Mouse (Mus musculus) forebrain, embryonic 11.5 days (tissue): ENCODE data around the gene Pmm2. TPM values are rescaled to one million over a fixed set of nuclear protein-coding genes. Genes with fewer than 3 reads are reported as not detected.
A peak's percentile ranks its signal among the peaks of the same experiment; 100 is the strongest.

Experiments
- ATAC-seq: fragments of 200-750 bp; cut with Nextera tagmentation; replicated peaks from 2 replicates; pipeline ENCODE4 v1.8.0; 2017; ENCODE audit warnings: moderate TSS enrichment; ENCODE audit not compliant: low FRiP score
- DNase-seq: peaks from one replicate; pipeline ENCODE4 v3.0.0-alpha.2; 2017; ENCODE audit warnings: low spot score
- H3K27ac ChIP-seq: fragments of 300-500 bp; sonication (generic); 2 replicates; pipeline ENCODE4 v1.5.1; 2014; ENCODE audit warnings: low read depth, low read length
- H3K27me3 ChIP-seq: fragments of 300-500 bp; sonication (generic); 2 replicates; pipeline ENCODE4 v1.6.1; 2014; ENCODE audit warnings: mild to moderate bottlenecking, low read length, mixed read lengths; ENCODE audit not compliant: control insufficient read depth, insufficient read depth
- H3K36me3 ChIP-seq: fragments of 300-500 bp; sonication (generic); 2 replicates; pipeline ENCODE4 v1.6.1; 2014; ENCODE audit warnings: mild to moderate bottlenecking, low read length, moderate library complexity, mixed read lengths; ENCODE audit not compliant: control insufficient read depth, insufficient read depth
- H3K4me1 ChIP-seq: fragments of 300-500 bp; sonication (generic); replicated peaks from 2 replicates; pipeline ENCODE4 v1.6.1; 2014; ENCODE audit warnings: low read length, mixed read lengths; ENCODE audit not compliant: control insufficient read depth, insufficient read depth
- H3K4me2 ChIP-seq: fragments of 300-500 bp; sonication (generic); 2 replicates; pipeline ENCODE4 v1.6.1; 2014; ENCODE audit warnings: low read depth, mild to moderate bottlenecking, low read length, moderate library complexity, mixed read lengths; ENCODE audit not compliant: severe bottlenecking
- H3K4me3 ChIP-seq: fragments of 300-500 bp; sonication (generic); 2 replicates; pipeline ENCODE4 v1.5.1; 2014; ENCODE audit warnings: low read depth, low read length
- H3K9ac ChIP-seq: fragments of 300-500 bp; sonication (generic); 2 replicates; pipeline ENCODE4 v1.6.1; 2014; ENCODE audit warnings: low read length
- H3K9me3 ChIP-seq: fragments of 300-500 bp; sonication (generic); 2 replicates; pipeline ENCODE4 v1.6.1; 2016; ENCODE audit warnings: low read length, mixed read lengths; ENCODE audit not compliant: control insufficient read depth
- WGBS: fragments of 180-500 bp; shearing (Covaris S2); extraction: QIAGEN DNeasy Blood & Tissue Kit; methylation state at CpG from one replicate; pipeline ENCODE4 v1.1.7; 2014; 5-methylcytosine and 5-hydroxymethylcytosine counted together
- polyA plus RNA-seq: library from polyadenylated mRNA; unstranded; fragments of >200 nt; fragmentation: Nextera tagmentation; extraction: Ambion mirVana; gene quantifications from 2 replicates; pipeline ENCODE4 v1.2.1, GENCODE M21; 2014

The Pmm2 gene
- polyA plus RNA-seq, 1 experiment from 2014 or later, result 43.8 TPM

DNA sequence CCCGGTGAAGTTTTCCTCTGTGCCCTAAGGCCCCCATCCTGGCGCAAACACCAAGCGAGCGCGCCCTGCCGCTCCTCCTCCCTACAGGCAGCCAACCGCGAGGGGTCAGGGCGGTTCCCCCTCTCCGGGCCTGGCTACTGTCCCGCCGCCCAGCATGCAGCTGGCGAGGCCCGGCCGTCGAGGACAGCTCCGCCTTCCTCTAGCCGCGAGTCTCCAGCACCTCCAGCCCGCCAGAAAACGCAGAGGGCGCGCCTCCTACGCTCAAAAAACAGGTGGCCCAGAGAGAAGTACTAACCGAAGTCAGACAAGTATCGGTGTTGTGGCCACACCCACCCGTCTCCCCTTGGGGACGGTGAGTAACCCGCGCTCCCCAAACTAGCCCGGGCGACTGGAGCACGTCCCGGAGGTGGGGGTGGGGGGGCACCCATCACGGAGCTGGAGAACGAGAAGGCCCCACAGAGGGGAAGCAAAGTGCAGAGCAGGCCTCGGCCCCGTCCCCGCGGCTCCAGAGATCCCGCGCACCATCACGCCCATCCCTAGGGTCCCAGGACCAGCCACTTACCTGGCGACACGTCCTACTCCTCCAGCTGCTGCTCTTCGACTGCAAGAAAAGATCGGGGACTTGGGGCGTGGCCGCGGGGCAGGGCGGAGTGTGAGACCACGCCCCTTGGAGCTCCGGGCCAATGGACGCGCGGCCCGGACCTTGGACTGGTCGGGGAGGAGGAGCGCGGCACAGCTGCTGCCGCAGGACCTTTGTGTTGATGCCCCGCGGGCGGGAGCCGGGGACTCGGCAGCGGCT lies 34.3 kb downstream of the Pmm2 start, which contains the start of gene Carhsp1:
TSS of gene Carhsp1 (minus strand) at position 605 of the 799 bp plus-strand sequence.
- H3K9ac ChIP-seq, result peak within 1 kb of the TSS; percentile 76
- H3K27ac ChIP-seq, result peak within 1 kb of the TSS; percentile 19
- ATAC-seq (peak; percentile 94), DNase-seq (peak; percentile 98)
- H3K4me1 ChIP-seq, result peaks cover 11% of the 10 kb centered on the region
- peaks cover 5% of the 10 kb centered on the region; the same call in 1 of the 2 replicates for H3K27me3 ChIP-seq
- WGBS, result under 1% methylated on average over 67 of the region's 67 CpGs
- peak within 1 kb of the TSS; percentile 65 for H3K4me2 ChIP-seq
- peak within 1 kb of the TSS; percentile 65 for H3K4me3 ChIP-seq
- no peaks in the 10 kb centered on the region for H3K36me3 ChIP-seq
- no peaks in the 10 kb centered on the region for H3K9me3 ChIP-seq

DNA sequence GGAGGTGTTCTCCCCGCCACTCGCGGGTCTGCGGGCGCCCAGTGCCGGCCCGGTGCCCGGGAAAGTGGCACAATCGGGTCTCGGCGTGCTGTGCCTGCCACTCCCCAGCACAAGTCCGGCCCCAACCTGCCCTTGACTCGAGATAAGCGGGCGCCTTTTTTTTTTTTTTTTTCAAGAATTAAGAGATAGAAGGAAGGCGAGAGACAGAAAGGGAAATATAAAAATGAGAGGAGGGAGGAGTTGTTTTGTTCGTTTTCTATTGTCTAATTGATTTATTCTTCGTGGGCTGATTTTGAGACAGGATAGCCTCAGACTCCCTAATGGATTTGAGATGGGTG lies 34.8 kb downstream of the Pmm2 start:
- DNase-seq (no peak), ATAC-seq (no peak)
- H3K4me2 ChIP-seq, result peak overlapping the region; percentile 65
- no peaks in the 10 kb centered on the region for H3K36me3 ChIP-seq
- H3K9me3 ChIP-seq, result no peaks in the 10 kb centered on the region
- 4% methylated on average over 18 of the region's 18 CpGs for WGBS
- peak overlapping the region; percentile 65 for H3K4me3 ChIP-seq
- H3K9ac ChIP-seq, result peak overlapping the region; percentile 66
- H3K4me1 ChIP-seq, result peaks cover 11% of the 10 kb centered on the region
- H3K27ac ChIP-seq, result no peak overlapping the region
- H3K27me3 ChIP-seq, result peaks cover 5% of the 10 kb centered on the region; the same call in 1 of the 2 replicates

DNA sequence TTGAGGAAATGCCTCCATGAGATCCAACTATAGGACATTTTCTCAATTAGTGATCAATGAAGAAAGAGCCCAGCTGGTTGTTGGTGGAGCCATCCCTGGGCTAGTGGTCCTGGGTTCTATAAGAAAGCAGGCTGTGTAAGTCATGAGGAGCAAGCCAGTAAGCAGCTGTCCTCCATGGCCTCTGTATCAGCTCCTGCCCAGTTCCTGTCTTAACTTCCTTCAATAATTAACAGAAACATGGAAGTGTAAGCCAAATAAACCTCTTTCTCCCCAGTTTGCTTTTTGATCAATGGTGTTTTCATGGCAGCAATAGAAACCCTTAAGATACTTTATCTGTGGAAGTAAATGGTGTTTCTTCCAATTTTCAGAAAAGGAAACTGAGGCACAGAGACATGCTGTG lies 35.3 kb downstream of the Pmm2 start:
- Histone ChIP-seq H3K36me3 (no peaks in the 10 kb centered on the region), H3K9me3 (no peaks in the 10 kb centered on the region), H3K27me3 (peaks cover 5% of the 10 kb centered on the region; the same call in 1 of the 2 replicates), H3K9ac (no peak overlapping the region), H3K4me2 (no peak overlapping the region), H3K4me1 (peaks cover 11% of the 10 kb centered on the region), H3K27ac (no peak overlapping the region), H3K4me3 (no peak overlapping the region)
- DNase-seq, result no peak
- ATAC-seq, result no peak

DNA sequence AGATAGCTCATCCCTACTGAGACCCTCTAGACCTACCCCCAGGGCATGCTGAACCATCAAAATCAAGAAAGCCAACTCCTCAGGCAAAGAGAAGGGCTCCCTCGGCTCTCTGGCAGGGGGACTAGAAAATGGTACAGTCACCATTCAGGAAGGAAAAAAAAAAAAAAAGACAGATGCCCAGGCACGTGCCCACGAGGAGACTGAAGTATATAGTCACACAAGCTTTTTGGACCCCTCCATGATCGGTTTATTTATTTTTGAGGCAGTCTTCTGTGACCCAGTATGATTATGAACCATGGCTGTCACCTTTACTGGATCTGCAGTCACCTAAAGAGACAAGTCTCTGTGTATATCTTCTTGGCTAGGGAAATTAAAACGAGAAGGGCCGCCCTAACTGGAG lies 35.9 kb downstream of the Pmm2 start:
- no peaks in the 10 kb centered on the region for H3K9me3 ChIP-seq
- H3K27me3 ChIP-seq, result peaks cover 5% of the 10 kb centered on the region; the same call in 1 of the 2 replicates
- H3K4me1 ChIP-seq, result peaks cover 11% of the 10 kb centered on the region
- H3K4me3 ChIP-seq, result no peak overlapping the region
- no peak for DNase-seq
- H3K27ac ChIP-seq, result no peak overlapping the region
- H3K4me2 ChIP-seq, result no peak overlapping the region
- no peaks in the 10 kb centered on the region for H3K36me3 ChIP-seq
- H3K9ac ChIP-seq, result no peak overlapping the region
- no peak for ATAC-seq
- 67% methylated on average over 6 of the region's 6 CpGs for WGBS

DNA sequence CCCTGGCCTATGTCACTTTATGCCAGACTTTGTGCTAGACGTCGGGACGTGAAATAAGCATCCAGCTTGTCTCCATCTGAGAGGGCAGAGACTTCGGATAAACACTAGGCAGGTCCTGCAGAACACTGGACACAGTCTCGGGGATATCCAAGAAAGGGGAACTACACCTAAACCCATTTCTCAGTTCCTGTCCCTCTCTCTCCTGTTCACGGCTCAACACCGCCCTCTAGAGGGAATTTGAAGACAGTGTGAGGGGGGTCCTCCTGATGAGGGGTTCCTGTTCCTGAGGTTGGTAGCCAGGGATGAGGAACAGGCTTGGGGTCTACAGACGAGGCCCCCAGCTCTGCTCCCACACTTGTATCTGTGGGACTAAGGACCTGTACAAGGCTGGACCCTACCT lies 36.7 kb downstream of the Pmm2 start:
- ATAC-seq, result no peak
- Histone ChIP-seq H3K9me3 (no peaks in the 10 kb centered on the region), H3K36me3 (no peaks in the 10 kb centered on the region), H3K4me2 (no peak overlapping the region), H3K27ac (no peak overlapping the region), H3K27me3 (peaks cover 5% of the 10 kb centered on the region; the same call in 1 of the 2 replicates), H3K9ac (no peak overlapping the region), H3K4me3 (no peak overlapping the region), H3K4me1 (peaks cover 11% of the 10 kb centered on the region)
- peak; percentile 79 for DNase-seq
- WGBS, result 7% methylated on average over 8 of the region's 8 CpGs

DNA sequence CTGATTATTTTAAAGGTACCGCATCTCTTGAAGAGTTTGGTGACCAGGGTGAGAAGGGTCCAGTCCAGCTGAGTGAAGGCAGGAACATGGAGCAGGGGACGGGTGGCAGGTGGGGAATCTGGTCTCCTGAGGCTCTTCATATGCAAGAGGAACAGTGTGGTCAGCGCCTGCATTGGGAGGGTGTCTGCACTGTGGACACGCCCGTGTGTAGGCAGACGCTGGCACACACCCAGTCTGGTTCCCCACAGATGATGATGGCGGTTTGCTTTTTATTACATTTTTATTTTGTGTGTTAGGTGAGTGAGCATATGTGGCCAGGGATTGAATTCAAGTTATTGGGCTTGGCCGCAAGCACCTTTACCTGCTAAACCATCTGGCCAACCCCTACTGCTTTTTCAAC lies 38.1 kb downstream of the Pmm2 start:
- no peak overlapping the region for H3K27ac ChIP-seq
- H3K9me3 ChIP-seq, result no peaks in the 10 kb centered on the region
- WGBS, result 84% methylated on average over 8 of the region's 8 CpGs
- no peak overlapping the region for H3K4me3 ChIP-seq
- peaks cover 1% of the 10 kb centered on the region for H3K4me1 ChIP-seq
- ATAC-seq (no peak), DNase-seq (no peak)
- no peak overlapping the region for H3K9ac ChIP-seq
- no peak overlapping the region for H3K4me2 ChIP-seq
- peaks cover 5% of the 10 kb centered on the region; the same call in 1 of the 2 replicates for H3K27me3 ChIP-seq
- H3K36me3 ChIP-seq, result no peaks in the 10 kb centered on the region

DNA sequence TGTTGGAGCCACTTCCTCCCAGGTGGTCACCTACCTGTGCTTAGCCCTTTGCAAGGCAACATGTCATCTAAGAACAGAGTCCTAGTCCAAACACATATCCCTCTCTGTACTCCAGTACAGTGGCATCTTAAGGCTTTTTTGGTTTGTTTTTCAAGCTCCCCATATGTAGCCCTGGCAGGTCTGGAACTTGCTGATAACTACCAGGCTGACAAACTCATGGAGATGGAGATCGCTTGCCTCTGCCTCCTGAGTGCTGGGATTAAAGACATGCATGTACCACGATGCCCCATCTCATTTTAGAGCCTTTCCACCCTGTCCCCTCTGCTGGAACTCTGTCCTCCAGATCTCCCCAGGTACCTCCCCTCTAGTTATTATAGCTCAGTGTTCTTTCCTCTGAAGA lies 38.8 kb downstream of the Pmm2 start:
- no peak for ATAC-seq
- Histone ChIP-seq H3K9ac (no peak overlapping the region), H3K27me3 (peaks cover 5% of the 10 kb centered on the region; the same call in 1 of the 2 replicates), H3K9me3 (no peaks in the 10 kb centered on the region), H3K4me3 (no peak overlapping the region), H3K4me2 (no peak overlapping the region), H3K4me1 (no peaks in the 10 kb centered on the region), H3K27ac (no peak overlapping the region), H3K36me3 (no peaks in the 10 kb centered on the region)
- WGBS, result 68% methylated on average over 2 of the region's 2 CpGs
- DNase-seq, result no peak

DNA sequence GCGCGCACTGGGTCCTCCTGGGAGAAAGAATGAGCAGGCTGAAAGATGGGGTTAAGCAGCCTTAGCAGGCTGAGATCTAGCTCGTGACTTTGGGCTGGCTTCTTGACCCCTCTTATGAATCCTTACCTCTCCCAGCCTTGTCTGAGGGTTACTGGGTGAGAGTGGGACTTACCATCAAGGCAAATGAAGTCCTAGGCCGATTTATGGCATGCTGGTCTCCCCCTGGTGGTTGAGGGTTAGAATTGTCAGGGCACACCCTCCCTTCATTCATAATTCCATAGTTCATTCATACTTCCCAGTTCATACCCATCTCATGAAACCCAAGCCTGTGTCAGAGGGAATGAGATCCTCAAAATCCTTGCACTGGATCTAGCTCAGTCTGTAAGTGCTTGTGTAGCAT lies 39.3 kb downstream of the Pmm2 start:
- H3K4me3 ChIP-seq, result no peak overlapping the region

DNA sequence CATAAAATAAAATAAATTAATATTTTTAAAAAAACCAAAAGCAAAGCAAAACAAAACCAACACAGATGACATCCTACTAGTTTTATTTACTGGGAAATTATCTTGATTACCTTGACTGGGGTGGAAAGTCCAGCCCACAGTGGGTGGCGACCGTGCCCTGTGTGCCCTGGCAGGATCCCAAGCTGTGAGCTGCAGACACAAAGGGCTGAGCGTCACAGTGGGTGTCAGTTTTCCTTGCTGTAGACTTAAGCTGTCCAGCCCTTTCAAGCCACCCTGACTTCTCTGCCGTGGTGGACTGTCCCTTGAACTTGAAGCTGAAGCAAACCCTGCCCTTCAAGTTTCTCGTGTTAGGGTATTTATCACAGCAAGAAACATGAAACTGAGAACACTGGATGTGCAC lies 40.6 kb downstream of the Pmm2 start:
- H3K9ac ChIP-seq, result no peak overlapping the region
- H3K9me3 ChIP-seq, result no peaks in the 10 kb centered on the region
- no peak overlapping the region for H3K4me3 ChIP-seq
- DNase-seq (no peak), ATAC-seq (no peak)
- peaks cover 5% of the 10 kb centered on the region; the same call in 1 of the 2 replicates for H3K27me3 ChIP-seq
- H3K4me2 ChIP-seq, result no peak overlapping the region
- WGBS, result 67% methylated on average over 5 of the region's 5 CpGs
- H3K4me1 ChIP-seq, result no peaks in the 10 kb centered on the region
- no peaks in the 10 kb centered on the region for H3K36me3 ChIP-seq
- H3K27ac ChIP-seq, result no peak overlapping the region

More for the DNA sequence above, 39.3 kb downstream of the Pmm2 start:
- H3K27ac ChIP-seq, result no peak overlapping the region
- H3K4me1 ChIP-seq, result no peaks in the 10 kb centered on the region
- H3K36me3 ChIP-seq, result no peaks in the 10 kb centered on the region
- no peak overlapping the region for H3K4me2 ChIP-seq
- WGBS, result 55% methylated on average over 4 of the region's 4 CpGs
- H3K9ac ChIP-seq, result no peak overlapping the region
- ATAC-seq (no peak), DNase-seq (peak; percentile 65)
- H3K9me3 ChIP-seq, result no peaks in the 10 kb centered on the region
- H3K27me3 ChIP-seq, result peaks cover 5% of the 10 kb centered on the region; the same call in 1 of the 2 replicates
